ENCODE assay signal across 8 mouse cellular contexts in the genomic region with DNA sequence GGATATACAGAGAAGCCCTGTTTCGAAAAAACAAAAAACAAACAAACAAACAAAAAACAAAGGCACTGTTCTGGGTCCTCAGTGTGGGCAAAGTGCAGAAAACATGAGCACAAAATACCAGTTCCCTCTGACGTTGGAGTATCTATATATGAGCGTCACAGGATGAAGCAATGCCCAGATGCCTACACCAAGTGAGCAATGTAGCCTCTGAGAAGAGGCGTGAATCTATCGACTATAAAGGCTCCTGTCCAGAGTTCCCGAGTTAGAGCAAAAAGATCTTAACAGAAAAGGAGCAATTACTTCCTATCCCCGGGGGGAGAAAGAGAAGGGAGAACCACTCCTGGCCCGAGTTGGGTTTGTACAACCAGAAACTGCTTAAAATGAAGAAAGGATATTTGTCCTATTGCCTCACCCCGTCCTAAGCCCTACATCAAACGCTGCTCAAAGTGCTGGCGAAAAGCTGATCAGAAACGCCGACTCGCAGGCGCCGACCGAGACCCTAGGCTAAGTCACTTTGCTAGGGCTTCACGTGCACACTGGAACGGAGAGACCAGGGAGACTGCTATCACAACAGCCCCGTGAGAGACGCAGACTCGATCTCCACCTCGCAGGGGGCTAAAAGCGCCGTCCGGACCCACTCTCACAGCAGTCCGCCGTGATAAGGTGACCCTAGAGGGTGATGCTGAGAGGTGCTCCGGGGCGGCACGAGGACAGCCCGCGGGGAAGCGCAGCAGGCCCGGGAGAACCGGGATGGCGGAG. TPM values are rescaled to one million over a fixed set of nuclear protein-coding genes. Genes with fewer than 3 reads are reported as not detected.
A peak's percentile ranks its signal among the peaks of the same experiment; 100 is the strongest.
DNase-seq lines count a peak whose midpoint lies in the region; ATAC-seq and TF ChIP-seq lines count a peak whose summit lies in the region.

No protein-coding gene starts in this region.

- peaks cover 17% of the 10 kb centered on the region; the same call in 1 of the 2 replicates for H3K79me2 ChIP-seq in liver, adult 2 months (ENCODE audit: control insufficient read depth, insufficient read depth, low read length)

- peak overlapping the region; percentile 46 for H3K27ac ChIP-seq in liver, adult 2 months (replicated peaks; ENCODE audit: insufficient read depth, low read depth, low read length)
- H3K27ac ChIP-seq in forebrain, postnatal 0 days (ENCODE audit: low read depth, low read length) = peak overlapping the region; percentile 72

- no peak for TF ChIP-seq POLR2A in liver, adult 2 months (IDR thresholded peaks at IDR 0.05; ENCODE audit: extremely low read depth, insufficient read depth, low read length)

- peak overlapping the region; percentile 96 for H3K9ac ChIP-seq in liver, adult 2 months (ENCODE audit: low read depth, low read length)
- H3K9ac ChIP-seq in forebrain, postnatal 0 days = peak overlapping the region; percentile 88

- WGBS in liver, adult 2 months = under 1% methylated on average over 37 of the region's 37 CpGs
- 3% methylated on average over 37 of the region's 37 CpGs for WGBS in forebrain, postnatal 0 days

- peak overlapping the region; percentile 91 for H3K4me2 ChIP-seq in forebrain, postnatal 0 days (ENCODE audit: low read depth)

- H3K4me1 ChIP-seq in liver, adult 2 months (ENCODE audit: control insufficient read depth, insufficient read depth, low read length) = peaks cover 5% of the 10 kb centered on the region
- H3K4me1 ChIP-seq in forebrain, postnatal 0 days (ENCODE audit: insufficient read depth) = peaks cover 2% of the 10 kb centered on the region; the same call in 1 of the 2 replicates

- H3K4me3 ChIP-seq in liver, adult 2 months (ENCODE audit: insufficient read depth, low read depth, low read length) = peak overlapping the region; percentile 99
- peak overlapping the region; percentile 79 for H3K4me3 ChIP-seq in forebrain, postnatal 0 days (ENCODE audit: low read depth, low read length)

- H3K27me3 ChIP-seq in liver, adult 2 months (ENCODE audit: control insufficient read depth, insufficient read depth, low read length) = no peaks in the 10 kb centered on the region
- H3K27me3 ChIP-seq in forebrain, postnatal 0 days (ENCODE audit: insufficient read depth, low read length) = no peaks in the 10 kb centered on the region

- H3K9me3 ChIP-seq in forebrain, postnatal 0 days (ENCODE audit: low read length) = no peaks in the 10 kb centered on the region

- peak; percentile 29 for ATAC-seq in activated CD4-positive, CD25-positive, alpha-beta regulatory T cell, adult 4 months
- peak; percentile 42 for ATAC-seq in forebrain, postnatal 0 days
- peak; percentile 49 for ATAC-seq in megakaryocyte, adult 5-6 weeks (ENCODE audit: poor library complexity, severe bottlenecking)

- H3K36me3 ChIP-seq in liver, adult 2 months (ENCODE audit: control insufficient read depth, insufficient read depth, low read length) = peaks cover 5% of the 10 kb centered on the region; the same call in 1 of the 2 replicates
- H3K36me3 ChIP-seq in forebrain, postnatal 0 days (ENCODE audit: insufficient read depth) = peaks cover 13% of the 10 kb centered on the region

- no peak for TF ChIP-seq CTCF in liver, adult 2 months (IDR thresholded peaks at IDR 0.05; ENCODE audit: low read depth, low read length)
- TF ChIP-seq CTCF in forebrain, postnatal 0 days (IDR thresholded peaks at IDR 0.05; ENCODE audit: low read depth) = no peak

- DNase-seq in liver, adult 2 months (ENCODE audit: extremely low read depth, low read depth, low spot score) = peak; percentile 22
- DNase-seq in liver = no peak
- no peak for DNase-seq in forebrain, postnatal 0 days
- DNase-seq in layer of hippocampus, postnatal 36 days = no peak
- DNase-seq in embryo, embryonic 10 days (ENCODE audit: low spot score) = no peak
- no peak for DNase-seq in cerebellum, adult 9-11 months

RNA-seq across cellular contexts. Expression of a gene that starts 0.6 kb away (rescaled TPM):
- 6.3 and 6.7 TPM in 2 replicates for total RNA-seq in liver, adult 2 months (2014; rRNA removed)
- 2.0 and 2.1 TPM in 2 replicates for polyA plus RNA-seq in liver, adult 2 months (2012; rRNA removed)
- 10 to 100 TPM in 1 of 2 experiments, 1 to 10 TPM in 1; 9.0 to 11.0 TPM for polyA plus RNA-seq in activated CD4-positive, CD25-positive, alpha-beta regulatory T cell, adult 4 months (2017; shearing (Covaris generic))
- 10.0 and 11.0 TPM in 2 replicates for total RNA-seq in forebrain, postnatal 0 days (2014; rRNA removed)
- 7.1 and 8.1 TPM in 2 replicates for polyA plus RNA-seq in forebrain, postnatal 0 days (2015; fragmentation: Nextera tagmentation; extraction: Ambion mirVana)
- 11.0 and 12.4 TPM in 2 replicates for total RNA-seq in megakaryocyte, adult 5-6 weeks (2015)
- total RNA-seq in megakaryocyte, adult 5-6 weeks (2017) = 11.9 and 12.4 TPM in 2 replicates
- total RNA-seq in layer of hippocampus, postnatal 36 days (2021) = 10 to 100 TPM in 1 of 2 experiments, 1 to 10 TPM in 1; 8.2 to 10.2 TPM

RNA-seq across cellular contexts. Expression of a gene that starts 0.6 kb away (rescaled TPM):
- 1.0 and 1.8 TPM in 2 replicates for total RNA-seq in liver, adult 2 months (2014; rRNA removed)
- 3.4 and 3.7 TPM in 2 replicates for polyA plus RNA-seq in liver, adult 2 months (2012; rRNA removed)
- 1 to 10 TPM; 8.4 to 9.0 TPM for polyA plus RNA-seq in activated CD4-positive, CD25-positive, alpha-beta regulatory T cell, adult 4 months (2017; shearing (Covaris generic))
- 5.5 and 6.6 TPM in 2 replicates for total RNA-seq in forebrain, postnatal 0 days (2014; rRNA removed)
- 5.9 and 7.3 TPM in 2 replicates for polyA plus RNA-seq in forebrain, postnatal 0 days (2015; fragmentation: Nextera tagmentation; extraction: Ambion mirVana)
- 3.7 and 4.1 TPM in 2 replicates for total RNA-seq in megakaryocyte, adult 5-6 weeks (2015)
- total RNA-seq in megakaryocyte, adult 5-6 weeks (2017) = 4.4 and 10.2 TPM in 2 replicates
- total RNA-seq in layer of hippocampus, postnatal 36 days (2021) = 10 to 100 TPM in 1 of 2 experiments, 1 to 10 TPM in 1; 9.7 to 10.6 TPM

RNA-seq across cellular contexts. Expression of a gene that starts 13.3 kb away (rescaled TPM):
- 8.0 and 11.3 TPM in 2 replicates for total RNA-seq in liver, adult 2 months (2014; rRNA removed)
- 26.9 and 30.7 TPM in 2 replicates for polyA plus RNA-seq in liver, adult 2 months (2012; rRNA removed)
- under 1 TPM in 1 of 2 experiments, not detected in 1; 0.15 TPM for polyA plus RNA-seq in activated CD4-positive, CD25-positive, alpha-beta regulatory T cell, adult 4 months (2017; shearing (Covaris generic))
- total RNA-seq in forebrain, postnatal 0 days (2014; rRNA removed) = 33.5 and 35.5 TPM in 2 replicates
- polyA plus RNA-seq in forebrain, postnatal 0 days (2015; fragmentation: Nextera tagmentation; extraction: Ambion mirVana) = 4.7 and 11.3 TPM in 2 replicates
- 0.25 and 0.65 TPM in 2 replicates for total RNA-seq in megakaryocyte, adult 5-6 weeks (2015)
- total RNA-seq in megakaryocyte, adult 5-6 weeks (2017) = 0.24 and 0.37 TPM in 2 replicates
- 100 to 1,000 TPM; 172 to 184 TPM for total RNA-seq in layer of hippocampus, postnatal 36 days (2021)

RNA-seq across cellular contexts. Expression of a gene that starts 35.2 kb away (rescaled TPM):
- 67.1 and 86.0 TPM in 2 replicates for total RNA-seq in liver, adult 2 months (2014; rRNA removed)
- polyA plus RNA-seq in liver, adult 2 months (2012; rRNA removed) = 138 and 165 TPM in 2 replicates
- 100 to 1,000 TPM; 120 to 135 TPM for polyA plus RNA-seq in activated CD4-positive, CD25-positive, alpha-beta regulatory T cell, adult 4 months (2017; shearing (Covaris generic))
- 33.8 and 40.1 TPM in 2 replicates for total RNA-seq in forebrain, postnatal 0 days (2014; rRNA removed)
- 73.0 and 77.4 TPM in 2 replicates for polyA plus RNA-seq in forebrain, postnatal 0 days (2015; fragmentation: Nextera tagmentation; extraction: Ambion mirVana)
- 41.6 and 45.2 TPM in 2 replicates for total RNA-seq in megakaryocyte, adult 5-6 weeks (2015)
- 51.3 and 64.6 TPM in 2 replicates for total RNA-seq in megakaryocyte, adult 5-6 weeks (2017)
- 10 to 100 TPM; 83.9 to 84.7 TPM for total RNA-seq in layer of hippocampus, postnatal 36 days (2021)

RNA-seq across cellular contexts. Expression of a gene that starts 38.2 kb away (rescaled TPM):
- total RNA-seq in liver, adult 2 months (2014; rRNA removed) = 30.9 and 33.8 TPM in 2 replicates
- polyA plus RNA-seq in liver, adult 2 months (2012; rRNA removed) = 22.3 and 24.1 TPM in 2 replicates
- polyA plus RNA-seq in activated CD4-positive, CD25-positive, alpha-beta regulatory T cell, adult 4 months (2017; shearing (Covaris generic)) = 10 to 100 TPM; 42.4 to 47.3 TPM
- total RNA-seq in forebrain, postnatal 0 days (2014; rRNA removed) = 151 and 160 TPM in 2 replicates
- polyA plus RNA-seq in forebrain, postnatal 0 days (2015; fragmentation: Nextera tagmentation; extraction: Ambion mirVana) = 128 and 145 TPM in 2 replicates
- 30.3 and 31.9 TPM in 2 replicates for total RNA-seq in megakaryocyte, adult 5-6 weeks (2015)
- total RNA-seq in megakaryocyte, adult 5-6 weeks (2017) = 48.5 and 50.7 TPM in 2 replicates
- total RNA-seq in layer of hippocampus, postnatal 36 days (2021) = 10 to 100 TPM; 34.1 to 39.2 TPM
